Mouse (Mus musculus) G1E-ER4 (cell line): ENCODE measurements around the gene Dennd5a. TPM values are rescaled to one million over a fixed set of nuclear protein-coding genes. Genes with fewer than 3 reads are reported as not detected.

Experiments
- GATA1 ChIP-seq: IDR thresholded peaks from one replicate; pipeline ENCODE4 v1.8.0; 2012; ENCODE audit warnings: low read length, inconsistent platforms
- polyA plus RNA-seq: library from polyadenylated mRNA; stranded (reverse); fragments of >175 nt; gene quantifications from 2 replicates; pipeline ENCODE4 v1.2.3, GENCODE M21; 2012

Gene Dennd5a
- polyA plus RNA-seq, 1 experiment: 8.8 TPM

DNA sequence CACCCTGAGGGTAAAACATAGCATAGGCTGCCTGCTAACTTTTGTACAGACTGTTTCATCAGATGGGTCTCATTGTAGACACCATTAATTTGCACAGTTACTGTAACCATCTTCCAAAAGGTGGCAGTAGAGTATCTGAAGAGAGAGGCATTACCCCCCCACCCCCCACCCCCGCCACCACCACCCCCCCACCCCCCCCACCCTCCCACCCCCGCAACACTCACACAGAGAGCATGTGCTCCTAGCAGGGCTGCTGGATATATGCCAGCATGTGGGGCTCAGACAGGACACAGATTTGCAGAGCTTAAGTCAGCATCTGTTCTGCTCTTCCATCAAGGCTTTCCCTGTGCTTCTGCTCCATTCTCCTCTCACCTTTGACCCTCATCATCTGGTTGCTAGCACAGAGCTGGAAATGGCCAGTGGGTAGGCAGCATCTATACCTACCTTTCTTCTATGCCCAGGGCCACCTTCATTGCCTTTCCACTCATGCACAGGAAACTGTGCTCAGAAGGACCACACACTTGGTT lies 8.7 kb upstream of the Dennd5a start:
- TF ChIP-seq GATA1: no peak

DNA sequence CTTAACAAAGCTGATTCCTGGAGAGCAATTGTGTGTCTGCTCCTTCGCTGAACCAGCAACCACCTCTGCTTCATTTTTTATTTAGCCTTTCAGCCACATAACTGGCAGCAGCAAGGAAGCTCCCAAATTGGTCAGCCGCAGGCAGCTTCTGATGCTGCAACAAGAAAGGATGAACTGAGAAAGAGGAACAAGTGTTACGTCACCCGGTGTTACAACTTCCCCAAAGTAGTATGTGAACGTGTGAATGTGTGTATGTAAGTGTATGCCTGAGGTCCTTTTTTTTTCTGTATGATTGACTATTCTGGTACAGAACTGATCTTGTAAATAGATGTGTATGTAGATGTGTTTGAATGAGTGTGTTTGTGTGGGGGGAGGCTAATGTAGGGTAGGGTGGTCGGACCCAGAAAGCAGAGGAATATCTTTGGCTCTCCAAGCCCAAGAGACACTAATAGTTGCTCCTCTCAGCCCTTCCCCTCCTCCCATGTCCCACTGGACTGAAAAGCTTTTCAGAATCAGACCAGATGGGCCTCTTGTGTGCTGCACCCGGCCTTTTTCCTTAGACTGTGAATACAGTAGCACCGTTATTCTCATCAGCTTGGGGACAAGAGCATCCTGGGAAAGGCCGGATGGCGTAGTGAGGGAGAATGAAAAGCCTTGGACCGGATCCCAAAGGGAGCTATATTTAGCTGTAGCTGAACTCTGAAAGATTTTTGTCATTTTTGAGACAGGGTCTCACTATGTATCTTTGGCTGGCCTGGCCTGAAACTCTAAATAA lies 7.7 kb upstream of the Dennd5a start:
- no peak for TF ChIP-seq GATA1

DNA sequence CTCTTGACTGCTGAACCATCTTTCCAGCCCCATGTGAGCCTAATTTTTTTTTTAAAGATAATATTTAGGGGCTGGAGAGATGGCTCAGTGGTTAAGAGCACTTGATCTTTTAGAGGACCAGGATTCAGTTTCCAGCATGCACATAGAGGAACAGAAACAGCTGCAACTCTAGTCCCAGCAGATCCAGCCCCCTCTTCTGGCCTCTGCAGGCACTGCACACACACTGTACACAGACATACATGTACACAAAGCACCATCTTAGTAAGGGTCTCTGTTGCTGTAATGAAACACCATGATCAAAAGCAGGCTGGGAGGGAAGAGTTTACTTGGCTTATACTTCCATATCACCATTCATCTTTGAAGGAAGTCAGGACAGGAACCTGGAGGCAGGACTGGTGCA lies 5.4 kb upstream of the Dennd5a start:
- TF ChIP-seq GATA1: no peak

GRCm38 (mm10) chr7:109963707-109964106 lies 3.4 kb upstream of the Dennd5a start:
- TF ChIP-seq GATA1: no peak

DNA sequence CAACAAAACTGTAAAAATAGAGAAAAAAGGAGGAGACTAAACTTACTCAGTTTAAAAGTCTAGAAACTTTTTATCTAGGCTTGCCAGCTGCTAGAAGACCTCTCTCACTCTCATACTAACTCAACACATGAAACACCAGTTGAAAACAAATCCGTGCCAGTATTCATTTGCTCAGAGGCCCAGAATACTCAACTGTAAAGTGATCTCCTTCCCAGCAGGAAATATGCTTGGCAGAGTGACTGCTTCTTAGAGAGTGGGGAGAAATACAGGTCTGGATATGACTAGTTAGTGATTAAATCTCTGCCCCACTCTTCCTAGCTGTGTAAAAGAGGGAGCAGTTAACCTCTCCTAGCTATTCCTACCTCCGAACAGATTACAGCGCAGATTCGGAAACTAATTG lies 2.3 kb upstream of the Dennd5a start:
- no peak for TF ChIP-seq GATA1

GRCm38 (mm10) chr7:109961570-109961969 lies 1.3 kb upstream of the Dennd5a start:
- TF ChIP-seq GATA1: no peak

- no peak for TF ChIP-seq GATA1
Measured at GRCm38 (mm10) chr7:109960613-109961154, 414 bp upstream of the Dennd5a start.

- no peak for TF ChIP-seq GATA1
Measured at GRCm38 (mm10) chr7:109958843-109959715, 1.2 kb downstream of the Dennd5a start.

DNA sequence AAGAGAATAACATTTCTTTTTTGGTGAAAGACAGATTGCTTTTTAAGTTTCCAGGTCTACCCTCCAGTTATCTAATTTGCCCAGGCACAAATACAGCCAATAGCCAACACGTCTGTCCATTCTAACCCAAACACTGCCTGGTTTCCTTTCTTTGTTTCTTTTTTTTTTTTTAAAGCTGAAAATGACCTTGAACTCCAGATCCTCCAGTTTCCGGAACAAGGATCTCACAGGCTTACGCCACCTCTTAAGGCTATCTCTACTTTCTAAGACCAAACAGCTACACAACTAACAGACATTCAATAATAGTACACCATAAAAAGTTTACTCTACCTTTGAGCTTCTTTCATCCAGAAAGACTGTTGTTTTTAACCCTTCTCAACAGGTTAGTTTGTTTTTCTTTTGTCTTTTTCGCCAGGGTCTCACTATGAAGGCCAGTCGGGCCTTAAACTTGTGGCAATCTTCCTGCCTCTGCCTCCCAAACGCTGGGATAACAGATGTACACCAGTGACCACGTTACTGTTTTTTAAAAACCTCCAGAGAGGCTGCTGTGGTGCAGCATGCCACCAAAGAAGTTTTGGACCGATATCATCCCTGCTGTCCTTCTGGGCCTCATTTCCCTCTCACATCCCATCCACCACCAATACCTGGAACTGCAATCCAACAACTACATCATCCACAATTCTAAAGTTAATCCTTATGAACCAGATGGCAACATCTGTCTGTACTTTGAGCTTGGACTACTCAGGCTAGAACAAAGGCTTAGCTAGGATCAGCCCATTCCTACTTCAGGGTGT lies 2.1 kb downstream of the Dennd5a start:
- no peak for TF ChIP-seq GATA1

- TF ChIP-seq GATA1: no peak
Measured at GRCm38 (mm10) chr7:109954622-109955401, 5.5 kb downstream of the Dennd5a start.

DNA sequence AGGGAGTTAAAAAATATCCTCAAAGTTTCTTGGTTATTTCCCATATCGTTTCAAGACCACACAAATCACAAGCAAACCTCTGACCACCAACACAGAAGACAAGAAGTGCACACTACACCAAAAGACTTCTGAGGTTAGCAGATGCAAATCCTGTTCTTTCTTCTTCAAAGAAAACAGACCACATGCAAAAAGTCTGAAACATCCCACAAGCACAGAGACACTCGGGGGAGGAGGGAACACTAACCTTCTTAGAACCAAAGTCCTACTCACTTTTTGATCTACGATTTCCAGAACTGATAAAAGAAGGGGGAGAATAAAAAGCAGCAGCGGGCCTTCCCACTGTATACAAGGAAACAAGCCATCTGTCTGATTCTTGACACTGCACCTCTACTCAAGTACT lies 9.0 kb downstream of the Dennd5a start:
- TF ChIP-seq GATA1: no peak

DNA sequence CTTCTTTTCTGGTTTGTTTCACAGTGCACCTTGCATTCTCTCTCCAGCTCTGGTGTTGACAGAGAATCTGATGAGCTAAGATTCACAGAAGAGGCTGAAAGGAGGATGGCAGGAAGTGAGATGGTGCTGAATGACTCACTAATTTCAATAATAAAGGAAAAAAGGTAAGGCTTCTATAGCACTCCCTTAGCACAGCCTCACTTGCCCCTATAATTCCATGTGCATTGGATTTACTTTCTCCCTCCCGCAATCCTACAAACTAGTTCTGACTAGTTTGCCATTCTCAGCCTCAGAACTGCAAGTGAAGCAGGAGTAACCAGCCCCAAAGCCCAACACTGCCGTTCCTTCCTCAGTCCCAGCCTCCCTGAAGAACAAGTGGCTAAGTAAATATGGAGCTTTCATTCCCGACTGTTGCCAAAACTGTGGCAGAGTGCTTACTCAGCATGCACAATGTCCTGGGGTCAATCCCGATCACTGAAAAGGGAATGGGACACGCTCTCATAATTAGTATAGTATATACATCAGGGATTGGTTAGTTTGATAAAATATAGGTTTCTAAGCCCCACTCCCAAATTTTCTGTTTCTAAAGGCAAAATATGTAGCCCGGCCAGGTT lies 15.7 kb downstream of the Dennd5a start:
- TF ChIP-seq GATA1: no peak

DNA sequence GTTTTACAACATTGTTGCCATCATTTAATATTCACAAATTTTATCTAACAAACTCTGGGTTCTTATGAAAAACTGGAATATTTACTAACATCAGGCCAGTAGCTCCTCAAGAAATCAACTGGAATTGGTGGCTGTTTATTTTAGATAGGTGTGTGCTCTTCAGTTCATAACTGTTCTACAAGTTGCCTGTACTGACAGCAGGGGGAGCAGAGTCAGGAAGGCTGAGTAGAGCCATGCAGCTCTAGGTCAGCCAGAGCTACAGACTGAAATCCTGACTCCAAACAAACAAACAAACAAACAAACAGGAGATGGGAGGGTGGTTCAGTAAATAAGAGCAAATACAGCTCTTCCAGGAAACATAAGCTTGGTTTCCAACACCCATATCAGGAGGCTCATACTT lies 30.6 kb downstream of the Dennd5a start:
- TF ChIP-seq GATA1: no peak

DNA sequence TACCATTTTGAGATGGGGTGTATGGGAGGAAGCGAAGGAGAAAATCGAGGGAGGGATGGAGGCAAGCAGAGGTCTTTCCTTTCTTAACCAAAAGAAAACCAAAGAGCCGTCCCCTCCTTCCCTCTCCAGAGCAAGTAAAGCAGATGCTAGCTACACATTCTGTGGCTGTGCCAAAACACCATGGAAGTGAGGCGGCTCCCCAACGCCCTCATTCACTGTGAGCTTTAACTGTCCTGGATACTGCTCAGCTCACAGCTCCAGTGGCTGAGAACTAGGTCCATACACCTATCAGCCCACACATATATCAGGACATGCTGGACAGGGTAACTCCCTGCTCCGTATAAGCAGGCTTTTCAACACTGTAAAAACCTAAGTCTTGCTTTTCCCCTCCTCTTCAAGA lies 31.9 kb downstream of the Dennd5a start:
- no peak for TF ChIP-seq GATA1
